Mouse (Mus musculus): ENCODE data around the gene Tiam1.

DNA sequence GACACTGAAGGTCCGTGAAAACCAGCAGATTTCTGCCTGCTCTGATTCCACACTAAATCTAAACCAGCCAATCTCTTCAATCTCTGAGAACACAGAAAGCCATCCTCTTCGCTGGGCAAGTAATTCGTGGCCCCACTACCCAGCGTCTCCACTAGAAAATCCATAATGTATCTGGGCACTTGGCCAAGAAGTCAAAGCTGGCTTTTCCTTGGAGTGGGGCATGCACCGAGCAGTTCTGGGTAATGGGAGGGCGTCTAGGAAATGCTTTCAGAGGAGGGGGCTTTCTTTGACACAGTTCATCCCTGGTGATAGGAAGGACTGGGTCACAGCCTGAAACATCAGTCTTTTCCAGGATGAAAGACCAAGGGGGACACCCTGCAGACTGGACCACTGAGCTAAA lies 282.9 kb downstream of the Tiam1 start:
- no peak for TF ChIP-seq POLR2A (IDR thresholded peaks at IDR 0.05; ENCODE audit: borderline replicate concordance, extremely low read depth, insufficient read depth, insufficient read length, poor library complexity, severe bottlenecking)
- peak; percentile 1; the same call in 1 of the 2 replicates for TF ChIP-seq CTCF (IDR thresholded peaks at IDR 0.05; ENCODE audit: borderline replicate concordance, extremely low read depth, insufficient read depth, insufficient read length)

Data from brain, embryonic 14.5 days (tissue).